Mouse (Mus musculus) naive thymus-derived CD4-positive, alpha-beta T cell, adult 2 months (primary cell): ENCODE measurements around the gene Zfp629.

ENCODE experiments used
- DNase-seq: peaks from one replicate; pipeline ENCODE4 v3.0.0-alpha.2; 2011; ENCODE audit warnings: low read depth

Gene Zfp629

DNA sequence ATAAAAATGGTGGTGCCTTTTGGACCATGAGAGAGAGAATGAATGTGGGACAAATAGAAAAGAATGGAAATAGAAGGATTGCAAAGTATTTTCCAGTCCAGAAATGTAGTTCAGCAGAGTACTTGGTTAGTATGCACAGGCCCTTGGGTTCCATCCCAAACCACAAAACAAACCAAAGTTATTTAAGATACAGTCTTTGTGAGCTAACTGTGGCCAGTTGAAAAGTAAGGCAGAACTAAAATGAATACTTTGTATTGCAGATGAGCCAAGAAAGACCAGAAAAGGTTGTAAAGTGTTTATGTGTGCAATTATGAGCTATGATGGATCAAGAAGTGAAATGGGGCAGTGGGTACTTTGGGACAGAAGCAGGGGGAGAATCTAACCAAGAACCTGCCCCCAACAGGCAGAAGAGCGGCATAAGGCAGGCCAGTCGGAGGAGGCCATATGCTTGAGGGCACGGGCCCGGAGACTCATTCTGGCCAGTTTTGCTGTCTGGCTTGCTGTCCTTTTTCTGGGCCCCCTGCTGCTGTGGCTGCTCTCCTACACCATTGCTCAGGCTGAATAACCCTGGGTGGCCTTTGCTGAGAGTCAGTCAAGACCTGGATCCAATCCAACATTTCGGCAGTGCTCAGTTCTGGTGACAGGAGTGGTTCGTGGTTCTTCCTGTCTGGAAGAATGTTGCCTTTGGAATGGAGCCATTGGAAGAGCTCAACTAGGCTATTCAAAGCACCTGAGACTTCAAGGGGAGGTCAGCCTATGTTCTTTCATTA is 51.0 kb downstream of the Zfp629 start:
- DNase-seq, result no peak

DNA sequence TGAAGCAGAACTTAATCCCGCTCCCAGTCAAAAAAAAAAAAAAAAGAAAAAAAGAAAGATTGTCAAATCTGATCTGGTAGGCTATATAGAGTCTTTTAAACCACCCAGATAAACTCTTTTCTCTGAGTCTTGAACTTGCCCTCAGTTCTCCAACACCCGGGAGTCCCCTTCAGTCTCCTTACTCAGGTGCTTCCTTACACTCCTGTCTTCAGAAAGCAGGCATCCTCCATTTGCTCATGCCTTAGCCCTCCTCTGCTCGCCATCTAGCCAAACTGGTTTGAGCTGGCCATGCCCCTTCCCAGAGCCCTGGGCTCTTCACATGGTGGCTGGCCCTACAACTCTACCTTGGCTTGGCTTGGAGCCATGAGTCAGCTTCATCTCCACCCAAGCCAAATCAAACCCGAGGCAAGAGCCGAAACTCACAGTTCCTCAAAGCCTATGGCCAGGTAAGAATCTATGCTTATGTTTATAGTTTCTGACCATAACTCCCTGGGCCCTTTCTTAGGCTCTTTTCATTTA is 54.2 kb downstream of the Zfp629 start, which contains the start of gene Tmem265:
Tmem265 (plus strand) TSS at position 51 of the 519 bp plus-strand sequence.
- no peak for DNase-seq

DNA sequence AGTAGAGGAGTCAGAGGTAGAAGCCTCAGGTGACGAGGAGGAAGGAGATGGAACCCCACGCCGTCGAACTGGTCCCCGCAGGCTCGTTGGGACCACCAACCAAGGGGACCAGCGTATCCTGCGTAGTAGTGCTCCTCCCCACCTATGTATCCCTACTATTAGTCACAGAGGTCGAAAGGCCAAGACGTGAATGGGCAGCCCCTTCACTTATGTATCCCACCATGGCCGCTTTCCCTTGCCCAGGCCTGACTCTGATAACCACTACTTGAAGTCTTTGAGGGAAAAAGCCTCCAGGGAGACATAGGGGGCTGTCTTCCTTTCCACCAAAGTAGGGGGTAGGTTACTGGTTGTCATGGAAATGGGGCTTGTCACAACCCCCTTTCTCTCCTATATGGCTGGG is 55.0 kb downstream of the Zfp629 start:
- DNase-seq, result no peak
